Comparison of ENCODE assay signal across 29 mouse cellular contexts in the genomic region with DNA sequence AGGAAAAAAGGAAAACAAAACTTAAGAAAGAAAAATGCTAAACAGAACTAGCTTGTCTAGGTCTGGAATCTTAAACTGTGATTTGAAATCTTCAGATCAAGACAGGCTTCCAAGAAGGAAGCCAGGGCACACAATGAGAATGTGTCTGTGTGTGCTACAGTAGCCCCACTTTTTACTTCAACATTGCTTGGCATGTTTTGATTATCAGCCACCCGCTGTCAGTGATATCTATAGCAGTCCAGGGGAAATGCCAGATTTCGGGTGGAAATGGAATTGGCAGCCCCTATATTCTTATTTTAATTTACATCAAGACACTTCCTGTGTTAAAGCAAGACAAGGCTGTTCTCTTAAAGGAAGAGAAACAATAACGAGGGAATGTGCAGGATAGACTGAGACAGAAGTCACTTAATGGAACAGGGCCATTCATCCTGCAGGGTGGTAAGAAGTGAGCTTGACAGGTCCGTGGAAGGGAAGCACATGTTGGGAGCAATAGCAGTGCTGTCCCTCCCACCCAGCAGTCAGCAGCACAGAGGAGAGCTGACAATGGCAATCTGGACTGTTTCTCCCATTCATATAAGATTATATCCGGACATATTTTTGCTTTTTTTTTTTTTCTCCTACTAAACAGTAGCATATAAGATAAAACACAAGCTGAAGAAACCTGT. TPM values are rescaled to one million over a fixed set of nuclear protein-coding genes. Genes with fewer than 3 reads are reported as not detected.
DNase-seq lines count a peak whose midpoint lies in the region; ATAC-seq and TF ChIP-seq lines count a peak whose summit lies in the region.
"Had no signal": no experiment of that assay in that cellular context is flagged by ENCODE, and none has a peak within 500 bp of the region (broad histone marks: within the 10 kb centered on the region; RNA-seq: fewer than 3 reads in every experiment).

No protein-coding gene starts in this region.

- whole genome bisulfite sequencing in forebrain, embryonic 15.5 days, result 38% methylated on average over 5 of the region's 5 CpGs
- WGBS in forebrain, embryonic 11.5 days, result 67% methylated on average over 5 of the region's 5 CpGs
- WGBS in kidney, adult 2 months, result 47% methylated on average over 5 of the region's 5 CpGs
- 28% methylated on average over 5 of the region's 5 CpGs for WGBS in stomach, embryonic 14.5 days
- 35% methylated on average over 5 of the region's 5 CpGs for WGBS in stomach, postnatal 0 days

- H3K36me3 ChIP-seq in forebrain, embryonic 15.5 days, result no peaks in the 10 kb centered on the region
- no peaks in the 10 kb centered on the region for H3K36me3 ChIP-seq in forebrain, embryonic 11.5 days (ENCODE audit: control insufficient read depth, insufficient read depth, low read length)
- H3K36me3 ChIP-seq in kidney, adult 2 months (ENCODE audit: control insufficient read depth, insufficient read depth, low read length), result no peaks in the 10 kb centered on the region
- H3K36me3 ChIP-seq in stomach, embryonic 14.5 days (ENCODE audit: control insufficient read depth, insufficient read depth, low read length), result no peaks in the 10 kb centered on the region
- no peaks in the 10 kb centered on the region for H3K36me3 ChIP-seq in stomach, postnatal 0 days (ENCODE audit: control insufficient read depth, insufficient read depth, low read length)
- H3K36me3 ChIP-seq: embryonic facial prominence, embryonic 13.5 days; heart, embryonic 10.5 days; heart, embryonic 15.5 days; hindbrain, embryonic 12.5 days; intestine, embryonic 15.5 days had no signal

- 0 out of 2 replicates have a peak overlapping the region, but pooled peaks have one; percentile 12 for H3K27ac ChIP-seq in forebrain, embryonic 15.5 days (replicated peaks)
- H3K27ac ChIP-seq in forebrain, embryonic 11.5 days (ENCODE audit: low read depth, low read length), result no peak overlapping the region
- H3K27ac ChIP-seq in kidney, adult 2 months (ENCODE audit: insufficient read depth, low read depth, low read length), result no peak overlapping the region
- H3K27ac ChIP-seq in stomach, embryonic 14.5 days (ENCODE audit: low read length), result no peak overlapping the region
- H3K27ac ChIP-seq in stomach, postnatal 0 days (replicated peaks), result no peak overlapping the region
- H3K27ac ChIP-seq: embryonic facial prominence, embryonic 13.5 days; heart, embryonic 10.5 days; heart, embryonic 15.5 days; hindbrain, embryonic 12.5 days; hindbrain, postnatal 0 days; intestine, embryonic 15.5 days; liver, embryonic 14.5 days had no signal

- H3K27me3 ChIP-seq in forebrain, embryonic 15.5 days, result no peaks in the 10 kb centered on the region
- no peaks in the 10 kb centered on the region for H3K27me3 ChIP-seq in forebrain, embryonic 11.5 days (ENCODE audit: control insufficient read depth, insufficient read depth, low read length)
- no peaks in the 10 kb centered on the region for H3K27me3 ChIP-seq in kidney, adult 2 months (replicated peaks; ENCODE audit: control insufficient read depth, insufficient read depth, low read length)
- H3K27me3 ChIP-seq in stomach, embryonic 14.5 days (ENCODE audit: control insufficient read depth, insufficient read depth, low read length), result no peaks in the 10 kb centered on the region
- no peaks in the 10 kb centered on the region for H3K27me3 ChIP-seq in stomach, postnatal 0 days (ENCODE audit: control insufficient read depth, insufficient read depth, low read length)
- H3K27me3 ChIP-seq: embryonic facial prominence, embryonic 13.5 days; heart, embryonic 15.5 days; hindbrain, embryonic 12.5 days; intestine, embryonic 15.5 days had no signal

- no peak overlapping the region for H3K9ac ChIP-seq in forebrain, embryonic 15.5 days (replicated peaks)
- H3K9ac ChIP-seq in forebrain, embryonic 11.5 days (ENCODE audit: low read length), result no peak overlapping the region
- H3K9ac ChIP-seq in stomach, embryonic 14.5 days (replicated peaks; ENCODE audit: low read depth, low read length), result no peak overlapping the region
- H3K9ac ChIP-seq in stomach, postnatal 0 days (ENCODE audit: low read length), result no peak overlapping the region
- H3K9ac ChIP-seq: embryonic facial prominence, embryonic 13.5 days; heart, embryonic 15.5 days; hindbrain, embryonic 12.5 days; intestine, embryonic 15.5 days; liver, embryonic 14.5 days had no signal

- no peak for DNase-seq in forebrain, embryonic 11.5 days (ENCODE audit: low spot score)
- DNase-seq in kidney, postnatal 4 days, result peak; percentile 24 to 32
- DNase-seq in kidney, adult 2 months, result no peak
- DNase-seq in stomach, postnatal 0 days (ENCODE audit: low spot score), result no peak
- DNase-seq in gastrocnemius, adult 8-10 months (ENCODE audit: low spot score in 2 of 2), result no peak
- DNase-seq: adrenal gland, postnatal 14 days; cerebellum, adult 18-20 months; cerebellum, postnatal 10 days; gastrocnemius, postnatal 14 days; layer of hippocampus, adult 9-11 months; liver; lung, postnatal 10 days; right cerebral cortex, adult 18-20 months; spleen, adult 18-20 months had no signal

- no peak overlapping the region for H3K4me3 ChIP-seq in forebrain, embryonic 15.5 days
- no peak overlapping the region for H3K4me3 ChIP-seq in forebrain, embryonic 11.5 days (ENCODE audit: low read depth, low read length)
- H3K4me3 ChIP-seq in kidney, adult 2 months (ENCODE audit: insufficient read depth, low read depth, low read length), result no peak overlapping the region
- no peak overlapping the region for H3K4me3 ChIP-seq in stomach, embryonic 14.5 days (ENCODE audit: low read depth, low read length)
- no peak overlapping the region for H3K4me3 ChIP-seq in stomach, postnatal 0 days (ENCODE audit: low read depth, low read length)
- H3K4me3 ChIP-seq: embryonic facial prominence, embryonic 13.5 days; heart, embryonic 10.5 days; heart, embryonic 15.5 days; hindbrain, embryonic 12.5 days; intestine, embryonic 15.5 days had no signal

- no peak overlapping the region for H3K4me2 ChIP-seq in forebrain, embryonic 15.5 days (replicated peaks)
- H3K4me2 ChIP-seq in forebrain, embryonic 11.5 days (ENCODE audit: low read depth, low read length, severe bottlenecking), result no peak overlapping the region
- no peak overlapping the region for H3K4me2 ChIP-seq in stomach, embryonic 14.5 days (replicated peaks; ENCODE audit: low read depth, low read length)
- H3K4me2 ChIP-seq in stomach, postnatal 0 days (replicated peaks; ENCODE audit: low read depth), result no peak overlapping the region
- H3K4me2 ChIP-seq: embryonic facial prominence, embryonic 13.5 days; heart, embryonic 15.5 days; hindbrain, embryonic 12.5 days; intestine, embryonic 15.5 days; midbrain, embryonic 11.5 days had no signal

- H3K4me1 ChIP-seq in forebrain, embryonic 15.5 days, result no peaks in the 10 kb centered on the region; the same call in 1 of the 2 replicates
- no peaks in the 10 kb centered on the region for H3K4me1 ChIP-seq in forebrain, embryonic 11.5 days (replicated peaks; ENCODE audit: control insufficient read depth, insufficient read depth, low read length)
- H3K4me1 ChIP-seq in kidney, adult 2 months (ENCODE audit: control insufficient read depth, insufficient read depth, low read length), result no peaks in the 10 kb centered on the region
- no peaks in the 10 kb centered on the region for H3K4me1 ChIP-seq in stomach, embryonic 14.5 days (ENCODE audit: control insufficient read depth, insufficient read depth, low read length)
- no peaks in the 10 kb centered on the region for H3K4me1 ChIP-seq in stomach, postnatal 0 days (replicated peaks; ENCODE audit: control insufficient read depth, insufficient read depth)
- H3K4me1 ChIP-seq: hindbrain, embryonic 12.5 days; intestine, embryonic 15.5 days had no signal

- TF ChIP-seq CTCF in kidney, adult 2 months (conservative IDR thresholded peaks at IDR 0.05; ENCODE audit: insufficient read depth, insufficient read length, low read depth, low read length), result no peak
- TF ChIP-seq CTCF in stomach, postnatal 0 days (IDR thresholded peaks at IDR 0.05; ENCODE audit: low read depth), result no peak

- no peak for TF ChIP-seq EP300 in stomach, postnatal 0 days (optimal IDR thresholded peaks at IDR 0.05)

- no peaks in the 10 kb centered on the region for H3K9me3 ChIP-seq in forebrain, embryonic 15.5 days
- H3K9me3 ChIP-seq in forebrain, embryonic 11.5 days (ENCODE audit: control insufficient read depth, low read length), result no peaks in the 10 kb centered on the region
- H3K9me3 ChIP-seq in stomach, embryonic 14.5 days (ENCODE audit: control insufficient read depth, low read depth, low read length), result peaks cover 7% of the 10 kb centered on the region; the same call in 1 of the 2 replicates
- no peaks in the 10 kb centered on the region for H3K9me3 ChIP-seq in stomach, postnatal 0 days (ENCODE audit: control insufficient read depth, low read length)
- H3K9me3 ChIP-seq: heart, embryonic 15.5 days; intestine, embryonic 15.5 days had no signal

- no peak for TF ChIP-seq POLR2A in kidney, adult 2 months (IDR thresholded peaks at IDR 0.05; ENCODE audit: low read depth, low read length)

- no peak; the same call in 1 of the 2 replicates for ATAC-seq in forebrain, embryonic 15.5 days (replicated peaks)
- ATAC-seq in forebrain, embryonic 11.5 days (replicated peaks; ENCODE audit: low FRiP score), result no peak
- peak; percentile 42; the same call in 1 of the 2 replicates for ATAC-seq in stomach, embryonic 14.5 days (ENCODE audit: insufficient number of reproducible peaks, insufficient read depth, low FRiP score, low read depth)
- ATAC-seq in stomach, postnatal 0 days (ENCODE audit: low FRiP score, low TSS enrichment), result no peak
- ATAC-seq: hindbrain, postnatal 0 days; intestine, embryonic 15.5 days; midbrain, embryonic 16.5 days had no signal

RNA-seq across cellular contexts. Expression of a gene that starts 18.4 kb away (rescaled TPM):
- 0.33 and 0.34 TPM in 2 replicates for polyA plus RNA-seq in forebrain, embryonic 15.5 days (2015; fragmentation: Nextera tagmentation; extraction: Ambion mirVana)
- 0.35 TPM in 1 of 2 replicates, not detected in the other for polyA plus RNA-seq in forebrain, embryonic 11.5 days (2014; fragmentation: Nextera tagmentation; extraction: Ambion mirVana)
- 0.05 and 0.06 TPM in 2 replicates for polyA plus RNA-seq in kidney, adult 2 months (2012; rRNA removed)
- polyA plus RNA-seq in stomach, embryonic 14.5 days (2014; fragmentation: Nextera tagmentation; extraction: Ambion mirVana), result 0.13 TPM in 1 of 2 replicates, not detected in the other
- polyA plus RNA-seq in stomach, postnatal 0 days (2015; fragmentation: Nextera tagmentation; extraction: Ambion mirVana), result 0.05 and 0.11 TPM in 2 replicates
- total RNA-seq in gastrocnemius, adult 8-10 months (2022), result under 1 TPM; 0.15 to 0.52 (median 0.44) TPM
- total RNA-seq: common myeloid progenitor, adult 5-6 weeks; granulocyte monocyte progenitor cell, adult 5-6 weeks; megakaryocyte, adult 5-6 weeks; neutrophil, adult 5-6 weeks had no signal
- polyA plus RNA-seq: embryonic facial prominence, embryonic 13.5 days; liver, embryonic 14.5 days had no signal

RNA-seq across cellular contexts. Expression of a gene that starts 19.3 kb away (rescaled TPM):
- polyA plus RNA-seq in forebrain, embryonic 15.5 days (2015; fragmentation: Nextera tagmentation; extraction: Ambion mirVana), result 116 and 118 TPM in 2 replicates
- polyA plus RNA-seq in forebrain, embryonic 11.5 days (2014; fragmentation: Nextera tagmentation; extraction: Ambion mirVana), result 136 and 137 TPM in 2 replicates
- polyA plus RNA-seq in kidney, adult 2 months (2012; rRNA removed), result 116 and 163 TPM in 2 replicates
- polyA plus RNA-seq in stomach, embryonic 14.5 days (2014; fragmentation: Nextera tagmentation; extraction: Ambion mirVana), result 125 and 128 TPM in 2 replicates
- 86.5 and 90.7 TPM in 2 replicates for polyA plus RNA-seq in stomach, postnatal 0 days (2015; fragmentation: Nextera tagmentation; extraction: Ambion mirVana)
- total RNA-seq in gastrocnemius, adult 8-10 months (2022), result 100 to 1,000 TPM; 316 to 359 (median 349) TPM

RNA-seq across cellular contexts. Expression of a gene that starts 19.4 kb away (rescaled TPM):
- polyA plus RNA-seq in forebrain, embryonic 15.5 days (2015; fragmentation: Nextera tagmentation; extraction: Ambion mirVana), result 438 and 464 TPM in 2 replicates
- polyA plus RNA-seq in forebrain, embryonic 11.5 days (2014; fragmentation: Nextera tagmentation; extraction: Ambion mirVana), result 502 and 538 TPM in 2 replicates
- 215 and 216 TPM in 2 replicates for polyA plus RNA-seq in kidney, adult 2 months (2012; rRNA removed)
- 670 and 693 TPM in 2 replicates for polyA plus RNA-seq in stomach, embryonic 14.5 days (2014; fragmentation: Nextera tagmentation; extraction: Ambion mirVana)
- polyA plus RNA-seq in stomach, postnatal 0 days (2015; fragmentation: Nextera tagmentation; extraction: Ambion mirVana), result 427 and 438 TPM in 2 replicates
- 100 to 1,000 TPM; 321 to 472 (median 367) TPM for total RNA-seq in gastrocnemius, adult 8-10 months (2022)

Comparison
In these comparisons a context has a peak if more than half of its experiments do, and no peak if none do; other contexts are left out.
1. DNase-seq: peak in kidney, postnatal 4 days (2 of 2); none in forebrain, embryonic 11.5 days (single experiment), kidney, adult 2 months (single experiment), stomach, postnatal 0 days (single experiment) and gastrocnemius, adult 8-10 months (0 of 2).